Mouse (Mus musculus) lung, postnatal 25 days (tissue): Measurements from ENCODE around the gene Arid2.
"Not testable (repeated sequence)": the region's sequence is repeated elsewhere in the genome, so short reads cannot be mapped to it uniquely, and the experiment has no call there.

Experiments
- DNase-seq: peaks from one replicate; pipeline ENCODE4 v3.0.0; 2022; ENCODE audit warnings: low spot score

Gene Arid2

DNA sequence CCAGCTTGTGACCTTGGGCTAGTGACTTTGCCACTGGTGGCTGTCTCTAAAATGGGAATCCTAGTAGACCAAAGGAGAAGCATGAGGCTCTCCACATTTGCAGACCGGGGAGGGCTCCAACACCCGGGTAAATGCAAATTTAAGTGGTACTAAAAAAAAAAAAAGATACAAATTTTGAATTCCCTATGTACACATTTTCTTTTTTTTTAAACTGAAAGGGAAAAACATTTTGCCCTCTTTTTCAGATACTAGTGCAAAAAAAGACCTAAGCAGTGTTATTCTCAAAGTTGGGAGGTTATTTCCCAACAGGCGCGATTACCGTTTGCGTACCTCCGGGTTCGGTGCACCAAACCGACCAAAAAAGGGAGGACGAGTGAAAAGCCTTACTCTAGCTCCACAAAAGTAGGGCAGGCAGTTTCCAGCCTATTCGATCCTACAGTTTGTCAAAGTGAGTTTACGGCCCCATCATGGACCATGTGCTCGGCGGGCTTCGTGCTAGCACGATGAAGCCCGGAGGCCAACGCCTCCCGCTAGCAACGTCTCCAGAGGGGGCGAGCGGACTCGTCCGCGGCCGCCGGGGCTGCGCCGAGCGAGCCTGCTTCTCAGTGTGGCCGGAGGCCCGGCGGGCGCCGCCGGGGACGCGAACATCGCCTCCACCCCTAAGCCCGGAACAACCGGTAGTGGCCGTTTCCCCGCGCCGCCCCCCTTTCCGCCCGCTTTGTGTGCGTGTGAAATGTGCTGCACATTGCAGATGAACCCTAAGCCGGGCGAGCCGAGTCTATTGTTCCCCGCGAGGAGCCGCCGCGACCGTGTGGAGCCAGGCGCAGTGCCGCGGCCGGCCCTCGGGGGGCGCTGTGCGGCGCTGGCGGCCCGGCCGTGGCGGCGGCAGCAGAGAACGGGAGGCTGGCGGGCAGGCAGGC lies 1.0 kb upstream of the Arid2 start:
- peak; percentile 97 for DNase-seq

DNA sequence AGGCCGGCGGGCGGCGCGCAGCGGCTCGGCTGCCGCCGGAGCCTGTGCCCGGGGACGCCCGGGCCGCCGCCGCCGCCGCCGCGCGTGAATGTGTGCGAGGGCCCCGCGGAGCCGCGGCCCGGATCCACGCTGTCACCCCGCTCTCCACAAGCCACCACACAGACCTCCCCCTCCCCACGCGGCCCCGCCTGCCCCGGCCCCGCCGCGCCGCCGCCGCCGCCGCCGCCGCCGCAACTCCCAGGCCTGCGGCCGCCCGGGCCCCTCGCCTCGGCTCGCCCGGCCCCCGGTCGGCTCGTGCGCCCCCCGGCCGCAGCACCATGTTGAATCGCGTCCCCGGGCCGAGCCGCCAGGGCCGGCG lies 404 bp upstream of the Arid2 start:
- no peak for DNase-seq

DNA sequence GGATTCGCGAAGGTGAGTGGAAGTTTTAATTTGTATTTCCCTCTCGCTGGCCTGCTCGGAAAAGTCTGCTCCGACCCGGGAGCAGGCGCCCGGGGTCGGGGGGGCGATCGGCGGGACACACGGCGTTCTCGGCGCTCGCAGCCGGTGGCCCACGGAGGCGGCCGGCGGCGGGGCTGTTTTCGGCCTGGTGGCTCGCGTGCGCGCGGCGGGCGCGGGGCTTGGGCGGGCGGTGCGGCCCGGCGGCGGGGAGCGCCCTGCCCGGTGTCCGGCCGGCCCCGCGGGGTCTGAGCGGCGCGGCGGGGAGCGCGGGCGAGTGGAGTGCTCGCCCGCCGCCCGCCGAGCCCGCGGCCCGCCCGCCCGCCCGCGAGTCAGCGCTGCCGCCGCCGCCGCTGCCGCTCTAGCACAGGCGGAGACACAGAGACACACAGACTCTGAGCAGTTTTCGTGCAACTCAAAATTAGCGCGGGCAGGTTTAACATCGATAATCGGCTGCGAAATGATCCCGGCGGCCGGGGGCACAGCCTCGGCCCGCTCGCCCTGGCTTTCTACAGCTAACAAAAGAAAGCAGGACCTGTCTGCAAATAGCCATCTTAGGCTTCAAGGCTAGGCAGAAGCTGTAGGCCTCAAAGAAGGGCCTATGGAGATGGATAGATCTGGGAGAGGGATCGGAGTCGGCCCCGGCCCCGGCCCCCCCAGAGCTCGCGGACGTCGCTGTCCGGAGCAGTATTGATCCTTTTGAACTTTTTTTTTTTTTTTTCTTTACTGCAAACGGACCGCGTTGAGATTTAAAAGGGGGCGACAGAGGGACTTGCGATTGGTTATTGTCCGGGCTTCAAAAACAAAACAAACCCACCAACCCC lies 888 bp downstream of the Arid2 start:
- DNase-seq: no peak

DNA sequence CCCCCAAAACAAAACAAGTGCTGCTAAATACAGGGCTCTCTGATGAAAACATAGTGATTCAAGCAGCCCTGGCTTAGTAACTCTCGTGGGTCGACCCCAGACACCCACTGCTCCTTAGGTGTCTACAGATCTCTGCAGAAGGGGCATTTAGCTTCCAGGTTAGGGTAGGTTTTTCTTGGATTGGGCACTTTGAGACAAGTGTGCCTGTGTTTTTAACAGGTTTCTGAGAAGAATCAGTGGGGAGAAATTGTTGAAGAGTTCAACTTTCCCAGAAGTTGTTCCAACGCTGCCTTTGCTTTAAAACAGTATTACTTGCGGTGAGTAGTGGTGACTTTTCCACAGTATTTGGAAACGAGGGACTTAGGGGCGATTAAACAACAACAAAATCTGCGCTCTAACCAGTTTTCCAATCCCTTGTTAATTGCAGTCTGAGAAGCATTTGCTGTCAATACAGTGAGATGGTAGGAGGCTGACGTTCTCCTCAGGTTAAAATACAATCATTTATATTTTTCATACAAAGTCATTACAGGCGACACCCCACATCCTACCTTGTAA lies 1.6 kb downstream of the Arid2 start:
- no peak for DNase-seq

DNA sequence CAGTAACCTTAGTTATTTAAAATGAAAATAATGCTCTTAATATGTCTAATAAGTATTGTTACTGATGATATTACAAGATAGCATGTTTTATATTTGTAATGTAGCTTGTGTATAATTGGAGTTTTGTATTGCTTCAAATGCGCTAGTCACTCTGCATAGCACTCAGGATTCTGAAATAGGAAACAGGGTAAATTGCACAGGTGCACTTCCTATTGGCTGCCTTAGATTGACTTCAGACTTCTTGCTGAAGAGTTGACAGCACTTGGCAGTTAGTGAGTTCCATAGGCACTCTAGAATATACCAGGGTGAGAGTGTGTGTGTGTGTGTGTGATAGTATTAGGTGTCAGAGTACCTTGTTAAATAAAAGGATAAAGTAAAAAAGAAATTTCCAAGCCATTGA lies 2.7 kb downstream of the Arid2 start:
- DNase-seq: no peak

DNA sequence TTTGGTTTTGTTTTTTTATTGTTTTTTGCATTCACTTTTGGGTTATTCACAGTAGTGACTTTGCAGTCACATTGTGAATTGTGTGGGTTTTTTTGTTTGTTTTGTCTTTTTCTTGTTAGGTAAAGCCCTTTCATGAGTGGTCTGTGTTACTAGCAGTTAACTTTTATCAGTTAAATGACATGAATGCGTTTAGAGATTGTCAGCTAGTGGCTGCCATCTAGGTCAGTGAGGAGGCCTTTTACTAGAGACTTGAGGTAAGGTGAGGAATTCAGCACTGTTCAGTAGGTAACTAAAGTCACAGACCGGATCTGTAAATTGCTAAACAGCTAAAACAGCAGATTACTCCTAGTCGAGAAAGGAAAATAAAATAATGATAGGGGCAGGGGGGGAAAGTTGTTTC lies 6.1 kb downstream of the Arid2 start:
- no peak for DNase-seq

DNA sequence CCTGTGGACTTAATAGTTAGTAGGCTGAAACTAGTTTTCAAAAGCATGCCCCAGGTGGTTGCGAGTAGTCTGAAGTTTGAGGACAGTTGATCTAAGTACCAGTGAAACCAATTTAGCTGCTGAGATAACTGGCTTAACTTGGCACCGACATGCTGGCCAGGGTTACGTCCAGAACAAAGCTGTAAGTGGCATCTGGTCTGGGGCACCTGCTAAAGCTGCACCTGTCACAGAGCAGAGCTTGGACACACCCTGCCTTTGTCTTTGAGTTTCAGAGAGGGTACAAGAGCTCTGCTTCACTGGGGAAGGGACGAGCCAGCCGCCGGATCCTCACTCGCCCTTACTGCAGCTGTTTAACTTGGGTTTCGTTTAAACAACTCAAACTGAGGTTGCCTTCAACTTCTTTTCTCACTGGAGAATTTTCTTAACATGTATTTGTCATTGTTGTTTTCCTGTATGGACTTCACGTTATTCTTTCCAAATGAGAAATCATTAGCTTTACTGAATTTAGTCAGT lies 9.8 kb downstream of the Arid2 start:
- DNase-seq: no peak

DNA sequence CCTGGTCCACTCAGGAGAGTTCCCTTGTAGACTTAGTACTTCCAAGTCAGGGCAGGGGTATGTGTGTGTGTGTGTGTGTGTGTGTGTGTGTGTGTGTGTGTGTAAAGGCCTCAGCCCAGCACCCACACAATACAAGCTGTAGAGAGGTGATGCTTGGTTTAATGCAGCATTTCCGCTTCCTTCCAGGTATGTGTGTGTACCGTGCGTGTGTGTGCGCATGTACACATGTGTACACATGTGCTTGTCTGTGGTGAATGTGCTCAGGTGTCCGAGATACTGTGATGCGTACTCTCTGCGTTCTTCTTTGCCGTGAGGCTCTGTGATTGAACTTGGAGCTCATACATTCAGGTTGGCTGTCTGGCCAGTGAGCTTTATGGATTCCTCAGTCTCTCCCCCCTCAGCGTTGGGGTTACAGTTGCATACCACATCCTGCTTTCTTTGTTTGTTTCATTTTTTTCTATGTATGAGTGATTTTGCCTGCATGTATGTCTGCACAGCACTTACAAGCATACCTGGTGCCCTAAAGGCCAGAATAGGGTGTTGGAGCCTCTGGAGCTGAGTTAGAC lies 10.4 kb downstream of the Arid2 start:
- no peak for DNase-seq

DNA sequence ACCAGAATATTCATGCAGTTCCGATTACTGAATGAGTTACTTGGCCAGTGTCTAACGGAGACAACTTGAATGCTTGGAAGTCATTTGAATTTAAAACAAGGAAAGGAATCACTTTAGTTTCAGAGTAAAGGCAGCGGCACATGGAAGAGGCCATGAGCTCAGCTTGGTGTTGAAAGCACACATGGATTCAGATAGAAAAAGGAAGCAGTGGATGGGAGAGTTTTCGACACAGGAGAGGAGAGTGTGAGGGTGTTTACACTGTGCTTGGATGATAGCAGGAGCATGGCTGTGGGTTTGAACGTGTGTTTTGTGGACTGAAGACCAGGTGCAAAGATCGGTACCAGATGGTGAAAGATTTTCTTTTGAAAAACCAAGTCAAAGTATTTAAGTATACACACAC lies 22.0 kb downstream of the Arid2 start:
- DNase-seq: no peak

DNA sequence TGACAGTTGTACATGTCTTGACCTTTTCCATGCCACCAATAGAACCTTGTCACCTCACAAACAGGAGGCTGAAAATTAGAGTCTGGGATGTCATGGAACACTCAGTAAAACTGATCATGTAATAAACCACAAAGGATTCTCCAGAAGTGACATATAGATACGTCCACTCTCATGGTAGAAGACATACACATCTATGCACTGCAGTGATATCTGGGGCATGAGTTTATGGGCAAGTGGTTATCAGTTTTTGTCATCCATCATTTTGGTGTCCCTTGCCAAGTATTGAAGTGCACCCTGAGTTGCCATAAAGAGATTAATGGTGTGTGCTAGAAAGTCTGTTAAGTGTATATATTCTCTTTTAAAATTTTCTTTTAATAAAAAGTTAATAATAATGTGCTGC lies 25.6 kb downstream of the Arid2 start:
- no peak for DNase-seq

DNA sequence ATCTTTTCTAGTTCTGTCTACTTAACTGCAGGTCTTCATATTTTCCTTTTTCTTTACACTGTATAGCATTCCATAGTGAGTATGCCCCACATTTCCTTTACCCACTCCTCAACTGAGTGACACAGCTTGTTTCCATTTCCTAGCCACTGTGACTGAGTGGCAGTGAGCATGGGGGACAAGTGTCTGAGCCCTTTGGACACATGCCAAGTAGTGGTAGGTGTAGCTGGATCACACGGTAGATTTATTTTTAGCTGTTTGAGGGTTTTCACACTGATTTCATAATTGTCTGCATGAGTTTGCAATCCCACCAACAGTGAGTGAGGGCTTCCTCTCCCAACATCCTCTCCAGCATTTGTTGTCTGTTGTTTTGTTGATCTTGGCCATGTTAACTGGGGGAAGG lies 28.3 kb downstream of the Arid2 start:
- peak; percentile 47 for DNase-seq

DNA sequence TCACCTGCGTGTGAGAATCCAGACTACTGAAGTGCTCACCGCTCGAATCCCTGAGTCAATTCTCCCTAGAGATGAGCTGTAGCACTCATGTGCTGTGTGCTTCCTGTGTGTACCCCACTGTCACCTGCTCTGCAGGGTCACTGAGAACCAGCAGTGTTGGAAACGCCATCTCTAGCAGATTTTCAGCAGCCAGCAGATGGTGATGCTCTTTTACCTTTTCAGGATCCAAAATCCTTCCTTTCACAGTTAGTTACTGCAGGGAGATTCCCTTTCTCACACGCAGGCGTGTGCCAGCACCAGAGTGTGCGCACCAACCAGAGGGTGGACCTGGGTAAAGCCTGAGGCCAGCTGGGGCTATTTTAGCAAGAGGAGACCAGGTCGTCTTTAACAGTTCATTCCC lies 32.0 kb downstream of the Arid2 start:
- no peak for DNase-seq

DNA sequence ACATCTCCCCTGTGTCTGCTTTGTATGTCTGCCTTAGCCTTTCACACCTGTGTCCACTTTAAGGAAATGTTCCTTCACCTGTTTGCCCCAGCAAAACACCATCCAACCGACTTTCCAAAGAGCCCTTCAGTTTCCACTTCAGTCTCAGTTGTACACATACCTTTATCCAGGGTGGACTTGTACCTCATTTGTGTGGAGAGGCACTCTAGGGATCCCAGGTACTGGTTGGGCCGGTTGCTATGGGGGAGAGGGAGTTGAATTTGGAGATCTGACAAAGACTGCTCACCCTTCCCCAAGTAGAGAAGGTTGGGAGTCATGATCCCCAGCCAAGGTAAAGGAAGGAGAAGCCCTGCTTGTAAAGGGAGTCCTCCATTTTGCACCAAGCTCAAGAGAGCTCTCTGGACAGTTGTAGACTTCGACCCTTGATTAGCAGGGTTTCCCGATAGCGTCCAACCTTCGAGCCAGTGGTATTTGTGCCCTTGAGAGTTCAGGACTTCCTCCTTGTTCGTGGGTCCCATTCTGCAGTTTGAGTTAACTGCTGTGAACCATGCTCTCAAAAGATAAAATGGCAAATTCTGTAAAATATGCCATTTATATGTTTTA lies 38.5 kb downstream of the Arid2 start:
- peak; percentile 91 for DNase-seq

DNA sequence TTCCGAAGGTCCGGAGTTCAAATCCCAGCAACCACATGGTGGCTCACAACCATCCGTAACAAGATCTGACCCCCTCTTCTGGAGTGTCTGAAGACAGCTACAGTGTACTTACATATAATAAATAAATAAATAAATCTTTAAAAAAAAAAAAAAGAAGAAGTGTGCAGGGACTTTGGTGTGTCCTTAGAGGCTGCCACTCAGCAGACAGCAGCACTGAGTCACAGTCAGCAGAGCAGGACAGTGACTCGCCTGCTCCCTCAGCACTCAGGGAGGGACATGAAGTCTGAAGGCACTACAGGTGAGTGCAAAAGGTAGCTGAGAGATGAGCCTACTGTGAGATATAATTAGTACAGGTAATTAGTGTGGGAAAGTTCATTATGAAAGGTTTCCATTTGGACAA lies 41.4 kb downstream of the Arid2 start:
- not testable (repeated sequence) for DNase-seq

DNA sequence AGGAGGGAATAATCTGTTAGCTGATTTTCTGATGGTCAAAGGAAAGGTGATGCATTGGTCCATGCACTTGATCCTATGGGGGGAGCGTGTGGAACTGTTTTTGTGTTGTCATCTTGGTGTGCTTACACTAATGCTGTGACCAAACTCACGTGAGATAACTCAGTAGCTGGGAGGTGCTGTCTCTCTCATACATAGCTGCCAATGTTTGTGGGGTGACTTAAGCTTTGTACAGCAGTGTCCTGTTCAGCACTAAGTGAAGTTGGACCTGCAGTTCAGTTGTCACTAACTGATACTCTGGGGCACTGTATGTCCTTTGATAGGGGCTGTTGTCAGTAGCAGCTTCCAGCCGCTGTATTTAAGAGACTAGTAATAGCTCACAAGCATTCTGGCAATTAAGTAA lies 43.2 kb downstream of the Arid2 start:
- no peak for DNase-seq

DNA sequence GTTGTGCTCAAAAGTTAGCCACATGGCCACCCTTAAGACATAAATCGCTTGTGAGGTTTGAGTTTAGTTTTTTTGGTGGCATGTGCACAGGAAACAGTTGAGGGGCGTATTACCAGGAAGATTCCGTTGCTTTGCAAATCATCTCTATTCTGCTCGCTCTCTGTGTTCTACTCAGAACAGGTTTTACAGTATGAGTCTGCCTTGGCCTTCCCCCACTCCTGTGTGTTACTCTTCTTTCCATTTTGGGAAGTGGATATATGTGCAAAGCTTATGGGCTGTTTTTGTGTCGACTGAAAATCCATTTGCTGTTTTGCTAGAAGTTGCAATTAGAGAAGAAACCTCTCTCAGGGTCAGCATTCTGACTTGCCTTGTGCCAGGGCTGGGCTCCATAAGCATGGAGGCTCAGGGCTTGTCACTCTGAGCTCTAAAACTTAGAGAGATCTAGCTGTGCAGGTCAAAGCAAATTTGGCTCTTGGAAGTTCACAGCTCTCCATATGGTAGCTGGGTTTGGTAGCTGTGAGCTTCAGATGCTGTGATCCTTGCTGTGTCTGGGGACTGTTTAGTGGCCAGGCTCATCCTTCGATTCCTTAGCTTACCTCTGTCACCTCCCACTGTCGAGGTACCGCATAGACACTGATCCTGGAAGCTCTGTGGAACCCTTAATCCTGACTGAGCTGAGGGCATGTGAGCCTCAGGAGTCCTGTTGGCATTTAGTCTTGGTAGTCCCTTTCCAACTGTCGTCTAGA lies 45.3 kb downstream of the Arid2 start:
- no peak for DNase-seq

DNA sequence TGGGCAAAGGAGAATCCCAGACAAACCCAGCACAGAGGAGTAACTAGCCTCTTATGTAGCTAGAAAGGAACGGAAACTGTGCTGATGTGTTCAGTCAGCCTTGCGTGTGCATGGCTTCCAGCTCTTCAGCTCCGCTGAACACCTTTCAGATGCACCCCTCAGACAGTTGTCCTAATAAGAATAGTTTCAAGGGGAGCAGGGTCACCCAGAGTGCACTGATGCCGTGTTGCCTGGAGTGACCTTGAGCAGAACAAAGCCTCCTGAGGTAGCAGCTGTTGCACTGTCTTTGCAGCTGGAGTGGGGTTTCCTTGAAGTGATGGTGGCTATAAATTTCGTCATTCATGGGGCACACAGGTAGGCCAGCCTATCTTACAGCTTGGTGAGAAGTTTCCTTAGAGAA lies 46.0 kb downstream of the Arid2 start:
- no peak for DNase-seq

DNA sequence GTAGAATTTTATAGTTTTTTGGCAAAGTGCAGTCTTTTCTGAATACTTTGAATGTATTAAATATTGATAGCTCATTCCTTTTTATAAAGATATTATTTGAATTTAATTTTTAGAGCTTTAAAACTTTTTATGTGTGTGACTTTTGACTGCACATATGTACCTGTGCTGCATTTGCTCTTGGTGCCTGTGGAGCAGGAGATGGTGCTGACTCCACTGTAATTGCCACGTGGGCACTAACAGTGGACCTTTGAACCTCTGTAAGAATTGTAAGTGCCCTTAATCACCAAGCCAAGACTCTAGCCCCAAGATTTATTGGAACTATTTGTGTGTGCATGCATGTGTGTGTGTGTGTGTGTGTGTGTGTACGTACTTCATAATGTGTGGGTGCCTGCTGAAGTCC lies 53.6 kb downstream of the Arid2 start:
- no peak for DNase-seq

DNA sequence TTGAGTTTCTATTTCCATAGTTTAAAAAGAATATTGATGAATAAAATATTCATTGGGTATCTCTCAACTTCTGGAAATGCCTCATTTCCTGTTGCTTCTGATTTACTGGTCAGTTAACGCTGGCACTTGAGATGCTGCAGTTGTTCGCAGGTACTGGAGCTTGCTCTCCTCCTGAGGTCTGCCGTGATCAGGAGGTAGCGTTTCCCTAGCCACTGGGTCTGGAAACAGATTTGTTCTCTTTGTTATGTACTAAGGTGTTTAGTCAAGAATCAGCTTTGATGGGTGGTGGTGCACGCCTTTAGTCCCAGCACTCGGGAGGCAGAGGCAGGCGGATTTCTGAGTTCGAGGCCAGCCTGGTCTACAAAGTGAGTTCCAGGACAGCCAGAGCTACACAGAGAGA lies 54.8 kb downstream of the Arid2 start:
- DNase-seq: no peak

DNA sequence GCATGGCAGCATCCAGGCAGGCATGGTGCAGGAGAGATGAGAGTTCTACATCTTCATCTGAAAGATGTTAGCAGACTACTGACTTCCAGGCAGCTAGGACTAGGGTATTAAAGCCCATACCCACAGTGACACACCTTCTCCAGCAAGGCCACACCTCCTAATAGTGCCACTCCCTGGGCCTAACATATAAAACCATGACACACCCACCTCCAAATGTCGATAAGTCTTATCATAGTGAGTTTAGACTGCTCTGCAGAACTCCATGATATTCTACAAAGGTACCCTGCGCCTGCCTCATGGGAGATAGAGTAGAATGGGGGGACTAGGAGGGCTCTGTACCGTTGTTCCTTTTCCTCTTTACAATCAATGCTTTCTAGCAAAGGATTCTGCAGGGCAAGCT lies 55.6 kb downstream of the Arid2 start:
- no peak for DNase-seq

DNA sequence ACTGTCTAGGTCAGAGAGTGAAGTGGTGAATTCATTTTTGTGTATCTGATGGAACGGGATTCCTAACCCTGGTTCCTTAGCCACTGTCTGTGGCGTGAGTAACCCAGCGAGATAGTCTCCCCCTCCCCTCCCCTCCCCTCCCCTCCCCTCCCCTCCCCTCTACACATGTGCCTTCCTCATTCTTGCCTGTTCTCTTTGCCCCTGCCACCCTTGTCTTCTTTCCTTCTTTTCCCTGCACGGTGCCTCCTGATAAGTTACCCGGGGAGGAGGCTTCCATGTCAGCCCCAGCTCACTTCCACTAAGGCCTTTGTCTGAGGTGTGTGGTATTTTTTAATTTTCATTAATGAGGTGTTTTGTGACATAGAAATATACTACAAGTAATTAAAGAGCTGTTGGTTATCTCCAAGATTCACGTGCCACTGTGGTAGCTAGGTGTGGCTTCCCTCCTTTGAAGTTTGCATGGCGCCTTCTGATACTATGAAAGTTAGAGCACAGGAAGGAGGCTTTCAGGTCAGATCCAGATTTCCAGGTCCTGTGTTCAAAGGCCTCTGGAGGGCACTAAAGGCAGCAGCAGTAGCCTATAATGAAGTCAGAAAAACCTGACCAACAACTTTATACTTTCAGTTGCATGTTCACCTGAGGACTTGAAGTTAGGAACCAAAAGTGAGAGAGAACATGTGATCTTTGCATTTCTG lies 57.4 kb downstream of the Arid2 start:
- peak; percentile 16 for DNase-seq
